Mouse (Mus musculus) lung, postnatal 0 days (tissue): Measurements from ENCODE around the gene Pnmal1.

Experiments
- CTCF ChIP-seq: IDR thresholded peaks from 2 replicates; pipeline ENCODE4 v1.5.1; 2016; ENCODE audit warnings: antibody characterized with exemption, mild to moderate bottlenecking
- EP300 ChIP-seq: IDR thresholded peaks from 2 replicates; pipeline ENCODE4 v1.6.1; 2016; ENCODE audit warnings: antibody characterized with exemption, mild to moderate bottlenecking, control low read depth

DNA sequence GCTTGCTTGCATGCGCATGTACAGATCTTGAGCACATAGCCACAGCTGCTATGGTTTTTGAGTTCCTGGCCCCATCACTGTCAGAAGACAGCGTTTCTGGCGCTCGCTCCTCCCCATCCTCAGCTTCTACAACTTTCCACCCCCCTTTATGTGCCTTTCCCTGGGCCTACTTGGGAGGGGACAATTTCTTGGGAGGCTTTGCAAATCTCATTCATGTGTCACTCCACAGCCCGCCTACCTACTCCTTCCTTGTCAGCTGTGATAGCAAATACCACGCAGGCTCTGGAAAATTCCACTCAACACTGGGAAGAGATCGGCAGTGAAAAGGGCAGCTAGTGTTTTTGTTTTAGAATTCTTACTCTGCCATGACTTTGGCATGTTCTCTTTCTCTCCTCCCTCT lies 19.2 kb upstream of the Pnmal1 start:
- TF ChIP-seq CTCF (no peak), EP300 (no peak)
